Mouse (Mus musculus) liver, embryonic 13.5 days (tissue): ENCODE measurements around the gene Ubap1l. TPM values are rescaled to one million over a fixed set of nuclear protein-coding genes. Genes with fewer than 3 reads are reported as not detected.
A peak's percentile ranks its signal among the peaks of the same experiment; 100 is the strongest.

Experiments
- ATAC-seq: fragments of 200-750 bp; cut with Nextera tagmentation; 2 replicates; pipeline ENCODE4 v1.8.0; 2017; ENCODE audit warnings: low read depth, mild to moderate bottlenecking, moderate number of reproducible peaks, moderate library complexity
- DNase-seq: peaks from one replicate; pipeline ENCODE4 v3.0.0; 2022
- H3K27ac ChIP-seq: fragments of 300-500 bp; sonication (generic); 2 replicates; pipeline ENCODE4 v1.5.1; 2015; ENCODE audit warnings: moderate library complexity, mild to moderate bottlenecking, inconsistent platforms
- H3K27me3 ChIP-seq: fragments of 300-500 bp; sonication (generic); 2 replicates; pipeline ENCODE4 v1.6.1; 2015; ENCODE audit warnings: mild to moderate bottlenecking, inconsistent platforms
- H3K36me3 ChIP-seq: fragments of 300-500 bp; sonication (generic); 2 replicates; pipeline ENCODE4 v1.6.1; 2015; ENCODE audit warnings: mild to moderate bottlenecking, inconsistent platforms
- H3K4me1 ChIP-seq: fragments of 300-500 bp; sonication (generic); replicated peaks from 2 replicates; pipeline ENCODE4 v1.6.1; 2015; ENCODE audit warnings: inconsistent platforms
- H3K4me2 ChIP-seq: fragments of 300-500 bp; sonication (generic); 2 replicates; pipeline ENCODE4 v1.6.1; 2015; ENCODE audit warnings: inconsistent platforms, mild to moderate bottlenecking, moderate library complexity
- H3K4me3 ChIP-seq: fragments of 300-500 bp; sonication (generic); replicated peaks from 2 replicates; pipeline ENCODE4 v1.5.1; 2015; ENCODE audit warnings: mild to moderate bottlenecking, inconsistent platforms
- H3K9ac ChIP-seq: fragments of 300-500 bp; sonication (generic); 2 replicates; pipeline ENCODE4 v1.6.1; 2015; ENCODE audit warnings: mild to moderate bottlenecking, inconsistent platforms
- H3K9me3 ChIP-seq: fragments of 300-500 bp; sonication (generic); replicated peaks from 2 replicates; pipeline ENCODE4 v1.6.1; 2016; ENCODE audit warnings: inconsistent platforms
- WGBS: fragments of 180-500 bp; shearing (Covaris S2); methylation state at CpG from one replicate; pipeline ENCODE4 v1.1.7; 2015; ENCODE audit not compliant: insufficient replicate concordance; 5-methylcytosine and 5-hydroxymethylcytosine counted together
- polyA plus RNA-seq: library from polyadenylated mRNA; unstranded; fragments of >200 nt; fragmentation: Nextera tagmentation; extraction: Ambion mirVana; gene quantifications from 2 replicates; pipeline ENCODE4 v1.2.1, GENCODE M21; 2015

Ubap1l gene
- polyA plus RNA-seq, 1 experiment from 2014 or later = not detected

GRCm38 (mm10) chr9:65394360-65394759 is 33.5 kb downstream of the Ubap1l start:
- Histone ChIP-seq H3K9ac (no peak overlapping the region), H3K36me3 (no peaks in the 10 kb centered on the region), H3K4me2 (no peak overlapping the region), H3K4me1 (peaks cover 18% of the 10 kb centered on the region), H3K9me3 (no peaks in the 10 kb centered on the region), H3K27me3 (peaks cover 36% of the 10 kb centered on the region), H3K27ac (no peak overlapping the region), H3K4me3 (no peak overlapping the region)
- no peak for ATAC-seq
- 71% methylated on average over 2 of the region's 2 CpGs for WGBS
- DNase-seq = no peak

GRCm38 (mm10) chr9:65398279-65398678 is 37.4 kb downstream of the Ubap1l start, which contains the start of gene Rasl12:
TSS of gene Rasl12 (plus strand) at chr9:65398506.
- no peaks in the 10 kb centered on the region for H3K9me3 ChIP-seq
- no peaks in the 10 kb centered on the region; the same call in 1 of the 2 replicates for H3K27me3 ChIP-seq
- ATAC-seq (0 out of 2 replicates have a peak, but pooled peaks have one; percentile 45), DNase-seq (peak; percentile 54)
- 1% methylated on average over 24 of the region's 24 CpGs for WGBS
- H3K4me3 ChIP-seq = peak within 1 kb of the TSS; percentile 50
- peaks cover 10% of the 10 kb centered on the region for H3K4me1 ChIP-seq
- H3K36me3 ChIP-seq = no peaks in the 10 kb centered on the region
- H3K27ac ChIP-seq = no peak within 1 kb of the TSS
- H3K4me2 ChIP-seq = peak within 1 kb of the TSS; percentile 76
- H3K9ac ChIP-seq = peak within 1 kb of the TSS; percentile 5; the same call in 1 of the 2 replicates

GRCm38 (mm10) chr9:65399934-65400333 is 39.1 kb downstream of the Ubap1l start:
- ATAC-seq (no peak), DNase-seq (no peak)
- Histone ChIP-seq H3K36me3 (no peaks in the 10 kb centered on the region), H3K9me3 (no peaks in the 10 kb centered on the region), H3K4me1 (peaks cover 10% of the 10 kb centered on the region), H3K27ac (no peak overlapping the region), H3K4me2 (no peak overlapping the region), H3K4me3 (no peak overlapping the region), H3K9ac (no peak overlapping the region), H3K27me3 (no peaks in the 10 kb centered on the region)
- WGBS = 79% methylated on average over 6 of the region's 6 CpGs

GRCm38 (mm10) chr9:65404331-65405183 is 43.7 kb downstream of the Ubap1l start:
- ATAC-seq (no peak), DNase-seq (no peak)
- Histone ChIP-seq H3K9ac (no peak overlapping the region), H3K36me3 (no peaks in the 10 kb centered on the region), H3K9me3 (no peaks in the 10 kb centered on the region), H3K27me3 (no peaks in the 10 kb centered on the region), H3K4me3 (no peak overlapping the region), H3K4me1 (0 out of 2 replicates have a peak, but pooled peaks cover 6% of the 10 kb centered on the region), H3K4me2 (no peak overlapping the region), H3K27ac (no peak overlapping the region)
- WGBS = 53% methylated on average over 15 of the region's 15 CpGs

GRCm38 (mm10) chr9:65405184-65405449 is 44.3 kb downstream of the Ubap1l start:
- Histone ChIP-seq H3K4me1 (0 out of 2 replicates have a peak, but pooled peaks cover 6% of the 10 kb centered on the region), H3K36me3 (no peaks in the 10 kb centered on the region), H3K9me3 (no peaks in the 10 kb centered on the region), H3K4me2 (no peak overlapping the region), H3K27ac (no peak overlapping the region), H3K4me3 (no peak overlapping the region), H3K9ac (no peak overlapping the region), H3K27me3 (no peaks in the 10 kb centered on the region)
- 71% methylated on average over 2 of the region's 2 CpGs for WGBS
- DNase-seq (no peak), ATAC-seq (no peak)

- Histone ChIP-seq H3K27ac (no peak overlapping the region), H3K9ac (no peak overlapping the region), H3K4me3 (no peak overlapping the region), H3K4me2 (no peak overlapping the region), H3K4me1 (0 out of 2 replicates have a peak, but pooled peaks cover 6% of the 10 kb centered on the region), H3K27me3 (no peaks in the 10 kb centered on the region), H3K9me3 (no peaks in the 10 kb centered on the region), H3K36me3 (no peaks in the 10 kb centered on the region)
- ATAC-seq (no peak), DNase-seq (no peak)
- WGBS = 71% methylated on average over 5 of the region's 5 CpGs
Measured at GRCm38 (mm10) chr9:65407327-65407726, 46.5 kb downstream of the Ubap1l start.

GRCm38 (mm10) chr9:65407861-65408260 is 47.0 kb downstream of the Ubap1l start:
- no peak overlapping the region for H3K9ac ChIP-seq
- H3K36me3 ChIP-seq = no peaks in the 10 kb centered on the region
- no peaks in the 10 kb centered on the region for H3K9me3 ChIP-seq
- H3K4me3 ChIP-seq = no peak overlapping the region
- no peak overlapping the region for H3K27ac ChIP-seq
- DNase-seq = no peak
- H3K4me2 ChIP-seq = no peak overlapping the region
- WGBS = 52% methylated on average over 3 of the region's 3 CpGs
- 0 out of 2 replicates have a peak, but pooled peaks cover 6% of the 10 kb centered on the region for H3K4me1 ChIP-seq
- no peaks in the 10 kb centered on the region for H3K27me3 ChIP-seq
- no peak for ATAC-seq

GRCm38 (mm10) chr9:65408871-65409295 is 48.0 kb downstream of the Ubap1l start:
- WGBS = 54% methylated on average over 5 of the region's 5 CpGs
- H3K4me2 ChIP-seq = no peak overlapping the region

GRCm38 (mm10) chr9:65410378-65410777 is 49.5 kb downstream of the Ubap1l start:
- Histone ChIP-seq H3K4me1 (0 out of 2 replicates have a peak, but pooled peaks cover 6% of the 10 kb centered on the region), H3K27ac (no peak overlapping the region), H3K27me3 (no peaks in the 10 kb centered on the region), H3K9ac (no peak overlapping the region), H3K9me3 (no peaks in the 10 kb centered on the region), H3K4me2 (no peak overlapping the region), H3K36me3 (no peaks in the 10 kb centered on the region), H3K4me3 (no peak overlapping the region)
- WGBS = 76% methylated on average over 8 of the region's 8 CpGs
- DNase-seq = no peak
- no peak for ATAC-seq

More at GRCm38 (mm10) chr9:65408871-65409295, 48.0 kb downstream of the Ubap1l start:
- 0 out of 2 replicates have a peak, but pooled peaks have one; percentile 36 for ATAC-seq
- Histone ChIP-seq H3K4me3 (no peak overlapping the region), H3K9ac (no peak overlapping the region), H3K9me3 (no peaks in the 10 kb centered on the region), H3K4me1 (0 out of 2 replicates have a peak, but pooled peaks cover 6% of the 10 kb centered on the region), H3K27ac (no peak overlapping the region), H3K27me3 (no peaks in the 10 kb centered on the region), H3K36me3 (no peaks in the 10 kb centered on the region)
- DNase-seq = no peak

GRCm38 (mm10) chr9:65411326-65411725 is 50.5 kb downstream of the Ubap1l start:
- Histone ChIP-seq H3K9ac (no peak overlapping the region), H3K9me3 (no peaks in the 10 kb centered on the region), H3K36me3 (no peaks in the 10 kb centered on the region), H3K4me1 (0 out of 2 replicates have a peak, but pooled peaks cover 6% of the 10 kb centered on the region), H3K4me3 (no peak overlapping the region), H3K27ac (no peak overlapping the region), H3K4me2 (no peak overlapping the region), H3K27me3 (no peaks in the 10 kb centered on the region)
- DNase-seq (no peak), ATAC-seq (no peak)
- WGBS = 50% methylated on average over 3 of the region's 3 CpGs

GRCm38 (mm10) chr9:65417738-65418137 is 56.9 kb downstream of the Ubap1l start:
- no peak for DNase-seq
- whole genome bisulfite sequencing = 48% methylated on average over 3 of the region's 3 CpGs

More at GRCm38 (mm10) chr9:65417738-65418137, 56.9 kb downstream of the Ubap1l start:
- no peak overlapping the region for H3K4me2 ChIP-seq
- H3K4me1 ChIP-seq = no peaks in the 10 kb centered on the region
- no peaks in the 10 kb centered on the region for H3K36me3 ChIP-seq
- H3K9ac ChIP-seq = no peak overlapping the region
- H3K4me3 ChIP-seq = no peak overlapping the region
- H3K27ac ChIP-seq = no peak overlapping the region
- no peaks in the 10 kb centered on the region for H3K27me3 ChIP-seq
- no peaks in the 10 kb centered on the region for H3K9me3 ChIP-seq
- no peak for ATAC-seq
